Mouse (Mus musculus) testis, adult 2 months (tissue): Measurements from ENCODE around the gene Dolpp1.

ENCODE experiments used
- CTCF ChIP-seq: fragments of 200-500 bp; IDR thresholded peaks from 2 replicates; pipeline ENCODE4 v1.5.1; 2012; ENCODE audit warnings: low read depth, mild to moderate bottlenecking, inconsistent platforms, low read length, moderate library complexity; ENCODE audit not compliant: control insufficient read depth, insufficient read depth, insufficient replicate concordance
- POLR2A ChIP-seq: fragments of 200-500 bp; IDR thresholded peaks from 2 replicates; pipeline ENCODE4 v1.6.1; 2012; ENCODE audit warnings: low read depth, mild to moderate bottlenecking, inconsistent platforms, low read length, moderate library complexity; ENCODE audit not compliant: control insufficient read depth

DNA sequence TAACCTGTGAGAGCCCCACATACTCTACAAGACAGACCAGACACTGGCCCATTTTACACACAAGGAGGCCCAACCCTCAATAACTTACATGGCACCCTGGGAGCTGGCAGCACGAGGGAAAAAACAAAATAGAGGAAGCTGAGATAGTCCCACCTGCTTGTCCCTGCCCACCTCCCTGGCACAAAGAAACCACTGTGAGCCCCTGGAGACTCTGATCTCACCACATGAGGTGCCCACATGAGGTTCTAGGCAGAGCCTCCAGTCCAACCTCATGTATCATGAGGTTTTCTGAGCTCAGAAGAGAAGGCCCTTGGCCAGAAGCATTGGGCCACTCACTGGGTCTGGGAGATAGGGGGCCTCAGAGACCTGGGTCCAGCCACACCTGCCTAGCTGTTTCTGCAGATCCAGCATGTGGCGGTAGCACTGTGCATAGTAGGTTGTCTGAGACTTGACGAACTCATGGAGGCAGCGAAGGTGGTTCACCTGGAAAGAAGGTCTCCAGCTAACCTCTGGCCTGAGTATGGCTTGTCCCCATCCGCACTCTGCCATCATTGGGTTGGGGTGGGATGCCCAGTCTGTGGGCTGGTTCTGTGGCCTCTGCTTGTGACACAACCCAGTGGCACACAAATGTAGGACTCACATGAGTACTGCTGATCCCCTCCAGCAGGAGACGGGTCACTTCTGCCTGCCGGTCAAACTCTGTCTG is 45.9 kb upstream of the Dolpp1 start:
- no peak for TF ChIP-seq CTCF
- TF ChIP-seq POLR2A: no peak
